Mouse (Mus musculus): ENCODE data around the gene Sdc1.
A peak's percentile ranks its signal among the peaks of the same experiment; 100 is the strongest.

Gene Sdc1

GRCm38 (mm10) chr12:8770946-8771843 is at the start of gene Sdc1:
Sdc1 (plus strand) TSS chr12:8771323.
- DNase-seq, result peak; percentile 87 to 88

- no peak for DNase-seq
These were observed 44.2 kb upstream of the Sdc1 start for GRCm38 (mm10) chr12:8726890-8727289.

GRCm38 (mm10) chr12:8728739-8729138 is 42.4 kb upstream of the Sdc1 start:
- DNase-seq, result no peak

DNA sequence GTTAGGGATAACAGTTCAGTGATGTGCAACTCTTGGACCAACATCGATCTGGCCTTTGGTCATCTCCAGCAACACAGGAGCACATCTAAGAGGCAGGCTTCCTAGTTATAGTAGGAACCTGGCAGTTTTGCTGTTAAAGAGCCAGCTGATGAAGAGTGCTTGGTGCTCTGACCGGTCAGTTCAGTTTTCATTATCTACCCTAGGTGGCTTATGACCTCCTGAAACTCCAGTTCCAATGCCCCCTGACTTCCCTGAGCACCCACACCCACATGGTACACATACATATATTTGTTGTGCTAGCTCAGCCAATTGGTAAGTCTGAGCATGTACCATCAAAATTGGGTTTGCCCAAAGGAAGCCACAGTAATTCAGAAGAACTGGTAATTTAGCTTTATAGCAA is 17.5 kb upstream of the Sdc1 start:
- no peak for DNase-seq

GRCm38 (mm10) chr12:8754116-8754515 is 17.0 kb upstream of the Sdc1 start:
- no peak for DNase-seq

DNA sequence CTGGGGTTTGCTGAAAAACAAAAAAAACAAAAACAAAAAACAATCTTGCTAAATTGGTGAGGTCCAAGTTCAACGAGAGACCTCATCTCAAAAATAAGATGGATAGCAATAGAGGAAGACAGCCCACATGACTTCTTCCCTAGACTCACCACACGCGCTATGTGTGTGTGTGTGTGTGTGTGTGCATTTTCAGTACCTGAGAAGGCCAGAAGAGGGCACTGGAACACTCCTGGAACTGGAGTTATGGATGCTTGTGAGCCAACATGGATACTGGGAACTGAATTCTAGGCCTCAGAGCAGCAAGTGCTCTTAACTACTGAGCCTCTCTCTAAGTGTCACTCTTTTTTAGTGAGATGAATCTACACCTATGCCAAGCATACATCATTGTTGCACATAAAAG is 13.1 kb upstream of the Sdc1 start:
- no peak for DNase-seq

DNA sequence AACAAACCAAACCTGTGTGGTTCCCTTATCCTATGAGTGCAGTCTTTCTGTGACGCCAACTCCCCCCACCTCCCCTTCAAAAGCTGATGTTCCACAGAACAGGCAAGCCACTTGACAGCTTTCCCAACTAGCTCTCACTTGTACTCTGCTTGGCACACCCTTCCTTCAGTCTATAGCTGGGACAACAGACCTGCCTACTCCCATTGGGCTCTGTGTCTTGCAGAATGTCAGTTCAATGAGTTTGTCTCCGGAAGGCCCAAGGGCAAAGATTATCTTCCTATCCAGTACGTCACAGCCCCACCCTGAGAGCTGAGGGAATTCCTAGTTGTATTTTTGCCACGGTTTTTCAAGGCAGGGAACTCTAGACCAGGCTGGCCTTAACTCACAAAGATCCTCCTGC is 12.0 kb upstream of the Sdc1 start:
- DNase-seq, result no peak

GRCm38 (mm10) chr12:8759779-8760178 is 11.3 kb upstream of the Sdc1 start:
- DNase-seq, result no peak

DNA sequence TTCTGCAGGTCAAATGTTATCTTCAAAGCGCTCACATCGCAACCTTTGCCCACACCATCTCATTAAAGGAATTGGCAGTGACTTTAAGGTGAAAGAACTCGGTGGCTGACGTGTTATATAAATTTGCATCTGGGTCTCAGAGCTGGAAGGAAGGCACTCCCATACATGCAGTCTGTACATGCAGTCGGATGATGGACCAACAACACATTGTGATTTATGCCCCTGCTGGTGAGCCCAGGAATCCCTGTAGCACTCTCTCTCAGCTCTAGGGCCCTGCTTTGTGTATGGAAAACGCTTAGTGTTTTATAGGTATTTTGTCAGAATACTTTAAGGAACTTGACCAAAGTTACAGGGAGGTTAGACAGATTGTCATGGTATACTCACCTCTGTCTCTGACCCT is 10.6 kb upstream of the Sdc1 start:
- DNase-seq, result no peak

DNA sequence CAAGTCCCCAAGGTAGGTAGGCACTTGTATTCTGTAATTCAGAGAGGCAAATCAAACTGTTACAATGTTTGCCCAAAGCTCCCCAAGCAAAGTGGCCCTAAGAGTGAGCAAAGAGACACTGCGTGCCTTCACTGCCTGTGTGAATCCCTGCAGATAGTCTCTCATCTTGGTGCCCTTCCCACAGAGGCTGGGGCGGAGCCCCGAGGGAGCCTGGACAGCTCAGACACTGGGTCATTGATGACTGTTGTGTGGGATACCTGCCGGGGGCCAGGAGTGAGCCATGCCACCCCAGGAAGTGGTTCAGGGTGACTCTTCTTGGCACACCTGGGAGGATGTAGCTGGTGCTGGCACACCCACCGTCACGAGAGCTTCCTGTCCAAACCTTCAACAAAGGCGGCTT is 10.1 kb upstream of the Sdc1 start:
- DNase-seq, result no peak

DNA sequence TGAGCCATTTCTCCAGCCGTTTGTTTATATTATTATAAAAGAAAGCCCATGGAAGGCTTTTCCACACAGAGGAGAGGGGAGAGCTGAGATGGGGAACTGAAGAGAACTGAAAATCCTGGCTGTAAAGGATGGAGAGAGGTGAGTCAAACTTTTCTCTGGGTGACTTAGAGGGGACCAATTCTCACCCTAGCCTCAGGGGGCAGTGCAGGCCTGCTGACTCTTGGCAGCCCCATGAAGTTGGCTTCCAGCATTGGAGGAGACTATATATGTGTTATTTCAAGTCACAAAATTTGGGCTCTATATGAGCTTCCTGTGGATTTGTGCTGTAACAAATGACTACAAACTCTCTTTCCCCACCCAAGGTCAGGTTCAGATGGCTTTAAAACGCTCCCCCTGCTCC is 8.5 kb upstream of the Sdc1 start:
- DNase-seq, result no peak

DNA sequence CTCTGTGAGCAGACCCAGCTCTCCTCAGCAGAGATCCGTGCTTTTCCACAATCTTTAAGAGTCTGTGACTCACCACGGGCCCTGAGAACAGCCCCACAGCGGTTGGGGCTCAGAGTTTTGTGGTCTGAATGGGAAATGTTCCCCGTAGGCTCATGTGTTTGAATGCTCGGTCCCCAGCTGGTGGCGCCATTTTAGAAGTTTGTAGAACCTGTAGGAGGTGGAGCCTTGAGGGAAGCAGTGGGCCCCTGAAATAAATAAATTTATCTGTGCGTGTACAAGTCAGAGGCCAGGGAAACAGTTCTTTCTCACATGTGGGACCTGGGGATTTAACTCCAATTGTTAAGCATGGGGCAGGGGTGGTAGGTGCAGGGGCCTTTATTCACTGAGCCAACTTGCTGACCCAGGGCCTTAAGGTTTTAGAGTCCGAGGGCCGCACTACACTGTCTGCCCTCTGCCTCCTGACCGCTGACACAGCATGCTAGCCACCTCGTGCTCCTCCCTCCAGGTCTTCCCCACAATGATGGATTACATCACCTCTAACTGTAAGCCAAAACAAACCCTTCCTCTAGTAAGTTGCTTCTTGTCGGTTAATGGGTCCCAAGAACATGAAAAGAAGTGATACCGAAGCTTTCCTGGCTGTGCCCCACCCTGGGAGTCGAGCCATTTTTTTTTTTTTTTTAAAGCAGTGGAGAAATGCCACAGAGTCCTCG is 6.7 kb upstream of the Sdc1 start:
- DNase-seq, result peak in 1 of 2 experiments; percentile 48

- DNase-seq, result no peak
These were observed 789 bp downstream of the Sdc1 start for GRCm38 (mm10) chr12:8771844-8772380.

DNA sequence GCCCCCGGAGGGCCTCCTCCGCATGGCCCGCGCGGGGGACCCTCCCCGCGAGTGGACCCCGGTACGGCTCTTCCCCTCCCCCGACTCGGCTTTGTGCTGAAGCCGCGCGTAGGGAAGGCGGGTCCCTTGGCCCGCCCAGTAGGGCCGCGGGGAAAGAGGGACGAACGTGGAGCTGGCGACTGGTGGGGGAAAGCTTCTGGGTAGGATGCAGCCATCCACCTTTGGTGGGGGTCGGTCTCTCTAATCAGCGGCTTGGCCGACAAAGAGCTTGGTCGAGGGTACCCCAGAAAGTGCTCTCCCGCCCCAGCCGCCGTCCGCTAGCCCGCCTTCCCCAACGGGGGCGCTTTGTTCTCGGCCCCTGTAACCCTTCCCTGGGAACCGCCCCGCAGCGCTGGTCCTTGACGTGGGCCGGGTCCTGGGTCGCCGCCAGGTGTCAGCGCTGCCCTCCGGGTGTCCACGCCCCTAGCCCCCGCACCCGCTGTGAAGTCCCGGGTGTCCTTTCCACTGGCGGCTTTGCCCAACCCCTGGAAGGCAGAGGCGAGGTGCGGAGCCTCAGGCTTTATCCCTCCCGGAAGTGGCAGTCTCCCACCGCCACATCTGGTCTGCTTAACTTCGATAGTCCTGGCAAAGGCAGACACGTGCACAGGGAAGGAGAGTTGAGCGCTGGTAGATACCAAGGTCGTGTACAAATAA is 1.5 kb downstream of the Sdc1 start:
- peak; percentile 73 to 82 for DNase-seq

GRCm38 (mm10) chr12:8773336-8773735 is 2.2 kb downstream of the Sdc1 start:
- no peak for DNase-seq

DNA sequence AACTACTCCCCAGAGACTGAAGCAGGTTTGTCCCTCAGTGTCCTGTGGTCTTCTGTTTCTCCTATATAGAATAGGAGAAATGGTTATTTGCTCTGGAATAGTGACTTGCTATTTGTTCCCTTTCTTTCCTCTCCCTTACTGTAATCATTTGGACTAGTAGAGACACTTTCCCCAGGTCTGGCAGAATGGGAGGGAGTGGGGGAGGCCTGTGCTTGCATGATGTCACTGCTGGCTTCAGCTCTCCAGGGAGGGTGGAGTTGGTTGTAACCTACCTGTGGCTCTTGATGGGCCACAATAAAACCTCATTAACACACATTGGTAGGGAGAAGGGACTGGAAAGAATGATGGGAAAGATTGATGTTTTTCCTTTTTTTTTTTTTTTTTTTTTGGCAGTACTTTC is 3.1 kb downstream of the Sdc1 start:
- DNase-seq, result peak in 1 of 2 experiments; percentile 65

GRCm38 (mm10) chr12:8776206-8776605 is 5.1 kb downstream of the Sdc1 start:
- DNase-seq, result peak in 1 of 2 experiments; percentile 39

- no peak for DNase-seq
These were observed 5.6 kb downstream of the Sdc1 start for GRCm38 (mm10) chr12:8776741-8777140.

GRCm38 (mm10) chr12:8778106-8778505 is 7.0 kb downstream of the Sdc1 start:
- no peak for DNase-seq

DNA sequence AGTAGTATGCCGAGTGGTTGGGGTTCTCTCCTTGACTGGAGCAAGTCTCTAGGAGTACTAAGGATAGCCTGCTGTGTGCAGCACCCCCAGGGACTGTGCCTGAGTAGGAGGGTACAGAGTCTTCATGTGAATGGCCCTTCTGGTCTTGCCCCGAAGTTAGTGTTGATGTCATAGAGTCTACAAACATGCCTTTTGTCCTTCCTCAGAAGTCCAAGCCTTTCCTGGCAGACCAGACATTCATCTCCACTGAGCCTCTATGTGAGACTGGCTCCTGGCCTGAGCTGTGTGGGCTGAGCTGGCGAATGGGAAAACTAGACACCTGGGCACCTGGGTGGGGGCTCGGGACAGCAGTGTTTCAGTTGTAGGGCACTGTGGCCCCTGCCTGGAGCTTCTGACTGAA is 8.7 kb downstream of the Sdc1 start:
- no peak for DNase-seq

- peak in 1 of 2 experiments; percentile 65 for DNase-seq
These were observed 10.0 kb downstream of the Sdc1 start for GRCm38 (mm10) chr12:8781121-8781520.

GRCm38 (mm10) chr12:8781681-8782378 is 10.7 kb downstream of the Sdc1 start:
- peak; percentile 87 to 91 for DNase-seq

DNA sequence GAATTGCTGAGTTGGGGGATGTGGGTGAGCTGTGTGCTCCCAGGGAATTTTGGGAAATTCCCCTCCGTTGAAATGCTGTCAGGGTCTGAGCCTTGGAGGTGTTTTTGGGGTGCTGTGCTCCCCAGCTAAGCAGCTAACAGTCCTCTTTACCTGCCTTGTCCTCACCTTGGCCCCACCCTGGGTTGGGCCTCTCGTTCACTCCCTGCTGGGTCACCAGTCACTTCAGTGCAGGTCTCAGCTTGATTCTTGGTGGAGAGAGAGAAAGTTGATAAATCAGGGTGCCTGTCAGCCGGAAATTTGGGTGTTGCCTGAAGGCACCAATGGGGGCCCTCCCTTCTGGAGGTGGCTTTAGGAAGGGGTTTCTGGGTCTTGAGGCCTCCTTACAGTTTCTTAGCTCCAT is 11.4 kb downstream of the Sdc1 start:
- no peak for DNase-seq

All from lung, adult 18-20 months (tissue).